Mouse (Mus musculus): ENCODE measurements around the gene Fgfr2. TPM values are rescaled to one million over a fixed set of nuclear protein-coding genes. Genes with fewer than 3 reads are reported as not detected.

Gene Fgfr2
- polyA plus RNA-seq, 1 experiment from 2014 or later, result 93.6 TPM

DNA sequence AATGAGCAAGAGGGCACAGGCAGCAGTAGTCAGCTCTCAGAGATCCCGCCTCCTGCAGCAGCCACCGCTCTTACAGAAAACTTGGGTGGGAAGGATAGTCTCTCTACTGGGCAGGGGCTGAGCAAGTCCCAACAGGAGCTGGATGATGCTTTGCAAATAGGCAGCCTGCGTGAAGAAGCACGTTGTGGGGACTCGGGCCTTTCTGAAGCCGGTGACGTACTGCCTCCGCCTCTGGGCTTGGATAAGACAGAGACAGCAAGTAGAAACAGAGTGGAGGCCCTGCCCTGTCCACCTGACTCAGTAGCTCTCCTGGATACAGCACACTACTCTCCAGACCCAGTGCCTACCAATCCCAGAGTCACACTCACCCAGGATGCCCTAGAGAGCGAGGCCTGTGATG, 2498.9 kb downstream of the Fgfr2 start:
- no peaks in the 10 kb centered on the region for H3K36me3 ChIP-seq (ENCODE audit: control insufficient read depth, insufficient read depth, low read length)

DNA sequence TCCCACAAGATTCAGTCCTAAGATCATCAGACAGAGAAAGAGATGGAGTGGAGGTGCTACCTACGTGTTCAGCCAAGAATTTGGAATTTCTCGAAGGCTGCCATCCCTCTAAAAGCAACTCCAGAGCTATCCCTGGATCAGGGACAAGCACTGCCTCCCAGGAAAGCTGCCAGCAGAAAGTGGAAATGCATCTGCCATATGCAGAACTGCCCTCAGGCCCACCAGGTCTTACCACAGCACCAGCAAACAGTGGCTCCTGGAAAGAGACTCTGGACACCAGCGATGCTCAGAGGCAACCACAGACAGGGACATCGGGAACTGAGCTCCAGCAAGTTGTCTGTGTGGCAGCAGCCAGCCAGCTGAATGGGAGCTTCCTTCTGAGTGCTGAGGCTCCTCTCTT, 2500.8 kb downstream of the Fgfr2 start:
- Histone ChIP-seq H3K27ac (ENCODE audit: low read depth, low read length) (no peak overlapping the region), H3K4me3 (ENCODE audit: low read depth, low read length) (no peak overlapping the region), H3K4me2 (ENCODE audit: low read depth, low read length, severe bottlenecking) (no peak overlapping the region), H3K9ac (ENCODE audit: low read length) (no peak overlapping the region), H3K36me3 (ENCODE audit: control insufficient read depth, insufficient read depth, low read length) (no peaks in the 10 kb centered on the region), H3K9me3 (ENCODE audit: control insufficient read depth, low read length) (no peaks in the 10 kb centered on the region), H3K4me1 (replicated peaks; ENCODE audit: control insufficient read depth, insufficient read depth, low read length) (no peaks in the 10 kb centered on the region), H3K27me3 (ENCODE audit: control insufficient read depth, insufficient read depth, low read length) (no peaks in the 10 kb centered on the region)
- DNase-seq (ENCODE audit: low spot score) (no peak), ATAC-seq (replicated peaks; ENCODE audit: low FRiP score) (no peak)
- WGBS, result 90% methylated on average over 4 of the region's 4 CpGs

More for the DNA sequence above, 2498.9 kb downstream of the Fgfr2 start:
- H3K4me3 ChIP-seq (ENCODE audit: low read depth, low read length), result no peak overlapping the region
- no peak overlapping the region for H3K27ac ChIP-seq (ENCODE audit: low read depth, low read length)
- H3K4me2 ChIP-seq (ENCODE audit: low read depth, low read length, severe bottlenecking), result no peak overlapping the region
- ATAC-seq (replicated peaks; ENCODE audit: low FRiP score) (no peak), DNase-seq (ENCODE audit: low spot score) (no peak)
- no peaks in the 10 kb centered on the region for H3K4me1 ChIP-seq (replicated peaks; ENCODE audit: control insufficient read depth, insufficient read depth, low read length)
- H3K9me3 ChIP-seq (ENCODE audit: control insufficient read depth, low read length), result no peaks in the 10 kb centered on the region
- WGBS, result 91% methylated on average over 9 of the region's 9 CpGs
- H3K27me3 ChIP-seq (ENCODE audit: control insufficient read depth, insufficient read depth, low read length), result no peaks in the 10 kb centered on the region
- no peak overlapping the region for H3K9ac ChIP-seq (ENCODE audit: low read length)

DNA sequence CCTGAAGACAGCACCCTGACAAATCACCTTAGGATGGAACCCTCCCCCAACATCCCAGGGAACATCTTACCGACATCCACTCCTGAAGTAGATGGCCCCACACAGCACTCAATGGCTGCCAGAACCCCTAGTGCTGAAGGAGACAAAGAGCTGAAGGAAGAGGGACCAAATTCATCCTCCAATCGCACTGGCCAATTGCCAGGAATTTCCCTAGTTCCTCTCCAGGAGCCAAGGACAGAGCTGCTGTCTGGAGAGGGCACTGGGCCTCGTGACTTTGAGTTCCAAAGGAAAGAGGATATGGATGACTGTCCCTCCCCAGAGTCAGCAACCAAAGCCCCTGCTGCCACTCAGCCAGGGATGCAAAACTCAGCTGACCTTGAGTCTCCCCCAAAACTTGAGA, 2501.2 kb downstream of the Fgfr2 start:
- 81% methylated on average over 3 of the region's 3 CpGs for WGBS

DNA sequence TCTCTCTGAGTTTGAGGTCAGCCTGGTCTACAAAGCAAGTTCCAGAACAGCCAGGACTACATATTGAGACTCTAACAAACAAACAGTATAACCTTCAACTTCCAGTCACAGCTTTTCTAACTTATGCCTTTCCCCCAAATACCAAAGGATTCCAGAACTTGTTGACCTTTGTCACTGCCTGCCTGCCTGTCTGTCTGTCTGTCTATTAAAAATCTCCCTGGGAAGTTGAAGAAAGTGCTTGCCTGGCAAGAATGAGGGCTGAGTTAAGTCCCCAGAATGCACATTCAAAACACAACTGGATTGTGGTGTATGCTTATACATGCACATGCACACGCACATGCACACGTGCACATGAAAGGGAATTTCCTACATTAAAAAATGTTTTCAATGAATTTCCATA, 2502.1 kb downstream of the Fgfr2 start:
- Histone ChIP-seq H3K9me3 (ENCODE audit: control insufficient read depth, low read length) (no peaks in the 10 kb centered on the region), H3K4me2 (ENCODE audit: low read depth, low read length, severe bottlenecking) (no peak overlapping the region), H3K4me3 (ENCODE audit: low read depth, low read length) (no peak overlapping the region), H3K4me1 (replicated peaks; ENCODE audit: control insufficient read depth, insufficient read depth, low read length) (no peaks in the 10 kb centered on the region), H3K36me3 (ENCODE audit: control insufficient read depth, insufficient read depth, low read length) (no peaks in the 10 kb centered on the region), H3K27ac (ENCODE audit: low read depth, low read length) (no peak overlapping the region), H3K27me3 (ENCODE audit: control insufficient read depth, insufficient read depth, low read length) (no peaks in the 10 kb centered on the region), H3K9ac (ENCODE audit: low read length) (no peak overlapping the region)
- ATAC-seq (replicated peaks; ENCODE audit: low FRiP score), result no peak
- 93% methylated on average over 2 of the region's 2 CpGs for WGBS
- DNase-seq (ENCODE audit: low spot score), result no peak

More for the DNA sequence above, 2501.2 kb downstream of the Fgfr2 start:
- Histone ChIP-seq H3K9ac (ENCODE audit: low read length) (no peak overlapping the region), H3K9me3 (ENCODE audit: control insufficient read depth, low read length) (no peaks in the 10 kb centered on the region), H3K27me3 (ENCODE audit: control insufficient read depth, insufficient read depth, low read length) (no peaks in the 10 kb centered on the region), H3K4me2 (ENCODE audit: low read depth, low read length, severe bottlenecking) (no peak overlapping the region), H3K4me3 (ENCODE audit: low read depth, low read length) (no peak overlapping the region), H3K4me1 (replicated peaks; ENCODE audit: control insufficient read depth, insufficient read depth, low read length) (no peaks in the 10 kb centered on the region), H3K27ac (ENCODE audit: low read depth, low read length) (no peak overlapping the region), H3K36me3 (ENCODE audit: control insufficient read depth, insufficient read depth, low read length) (no peaks in the 10 kb centered on the region)
- DNase-seq (ENCODE audit: low spot score) (no peak), ATAC-seq (replicated peaks; ENCODE audit: low FRiP score) (no peak)

DNA sequence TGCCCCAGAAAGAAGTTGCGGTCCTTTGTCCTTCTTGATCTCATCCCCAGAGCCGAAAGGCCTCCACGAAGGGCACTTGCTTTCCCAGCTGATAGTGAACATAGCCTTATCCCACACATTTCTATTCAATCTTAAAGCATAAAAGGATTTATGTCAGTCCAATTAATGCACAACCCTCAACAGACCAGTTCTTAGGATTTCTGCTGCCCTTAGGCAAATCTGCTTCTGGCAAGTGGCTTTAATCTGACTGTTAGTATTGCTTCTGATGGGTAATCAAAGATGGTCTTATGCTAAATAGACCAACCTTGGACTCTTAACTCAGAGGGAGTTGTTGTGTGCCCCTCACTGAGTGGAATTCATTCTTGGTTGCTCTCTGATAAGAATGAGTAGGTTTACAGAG, 2505.6 kb downstream of the Fgfr2 start:
- Histone ChIP-seq H3K9me3 (ENCODE audit: control insufficient read depth, low read length) (no peaks in the 10 kb centered on the region), H3K4me2 (ENCODE audit: low read depth, low read length, severe bottlenecking) (no peak overlapping the region), H3K4me3 (ENCODE audit: low read depth, low read length) (no peak overlapping the region), H3K9ac (ENCODE audit: low read length) (no peak overlapping the region), H3K27me3 (ENCODE audit: control insufficient read depth, insufficient read depth, low read length) (no peaks in the 10 kb centered on the region), H3K36me3 (ENCODE audit: control insufficient read depth, insufficient read depth, low read length) (no peaks in the 10 kb centered on the region), H3K4me1 (replicated peaks; ENCODE audit: control insufficient read depth, insufficient read depth, low read length) (no peaks in the 10 kb centered on the region), H3K27ac (ENCODE audit: low read depth, low read length) (no peak overlapping the region)
- ATAC-seq (replicated peaks; ENCODE audit: low FRiP score) (no peak), DNase-seq (ENCODE audit: low spot score) (no peak)
- 85% methylated on average over 3 of the region's 3 CpGs for WGBS

DNA sequence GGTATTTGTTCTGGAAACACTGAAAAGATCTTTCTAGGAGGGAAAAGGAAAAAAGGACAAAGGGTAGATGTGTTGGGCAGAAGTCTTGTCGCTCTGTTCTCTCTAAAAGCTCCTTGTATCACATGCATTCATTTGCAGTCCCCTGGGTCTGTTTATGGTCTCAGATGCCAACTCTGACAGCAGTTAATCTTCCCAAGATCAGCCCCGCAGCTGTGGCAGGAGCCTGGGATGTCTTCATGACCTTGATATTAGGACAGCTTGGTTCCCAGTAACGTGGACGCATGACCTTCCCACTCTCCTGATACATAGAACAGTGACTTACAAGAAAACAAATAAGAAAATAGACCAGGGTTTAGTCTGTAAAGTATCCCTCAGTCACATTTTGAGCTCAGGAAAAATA, 2509.2 kb downstream of the Fgfr2 start:
- H3K4me2 ChIP-seq (ENCODE audit: low read depth, low read length, severe bottlenecking), result no peak overlapping the region
- no peaks in the 10 kb centered on the region for H3K9me3 ChIP-seq (ENCODE audit: control insufficient read depth, low read length)
- no peaks in the 10 kb centered on the region for H3K27me3 ChIP-seq (ENCODE audit: control insufficient read depth, insufficient read depth, low read length)
- no peak for DNase-seq (ENCODE audit: low spot score)
- no peaks in the 10 kb centered on the region for H3K36me3 ChIP-seq (ENCODE audit: control insufficient read depth, insufficient read depth, low read length)
- no peak overlapping the region for H3K27ac ChIP-seq (ENCODE audit: low read depth, low read length)
- no peak overlapping the region for H3K9ac ChIP-seq (ENCODE audit: low read length)
- no peak for ATAC-seq (replicated peaks; ENCODE audit: low FRiP score)
- no peaks in the 10 kb centered on the region for H3K4me1 ChIP-seq (replicated peaks; ENCODE audit: control insufficient read depth, insufficient read depth, low read length)
- no peak overlapping the region for H3K4me3 ChIP-seq (ENCODE audit: low read depth, low read length)
- 81% methylated on average over 4 of the region's 4 CpGs for WGBS

DNA sequence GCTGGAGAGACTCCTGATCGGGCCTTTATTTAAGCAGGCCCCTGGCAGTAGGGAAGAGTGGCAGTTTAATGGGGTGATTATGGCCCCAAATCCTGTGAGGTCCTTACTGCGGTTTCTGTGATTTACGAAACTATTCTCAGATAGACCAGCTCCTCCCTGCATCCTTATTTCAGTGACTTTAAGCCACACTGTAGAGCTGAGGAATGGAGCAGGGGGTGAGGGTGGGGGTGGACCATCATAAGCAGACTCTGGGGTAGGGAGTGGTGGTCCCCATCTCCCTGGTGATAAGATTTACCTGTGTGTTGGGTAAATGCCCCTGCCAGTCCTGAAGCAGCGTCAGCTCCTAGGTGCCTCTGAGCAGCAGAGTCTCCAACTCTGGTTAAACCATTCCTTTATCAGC, 2516.2 kb downstream of the Fgfr2 start:
- Histone ChIP-seq H3K27me3 (ENCODE audit: control insufficient read depth, insufficient read depth, low read length) (no peaks in the 10 kb centered on the region), H3K36me3 (ENCODE audit: control insufficient read depth, insufficient read depth, low read length) (no peaks in the 10 kb centered on the region), H3K9ac (ENCODE audit: low read length) (no peak overlapping the region), H3K4me2 (ENCODE audit: low read depth, low read length, severe bottlenecking) (no peak overlapping the region), H3K4me3 (ENCODE audit: low read depth, low read length) (no peak overlapping the region), H3K9me3 (ENCODE audit: control insufficient read depth, low read length) (no peaks in the 10 kb centered on the region), H3K27ac (ENCODE audit: low read depth, low read length) (no peak overlapping the region), H3K4me1 (replicated peaks; ENCODE audit: control insufficient read depth, insufficient read depth, low read length) (no peaks in the 10 kb centered on the region)
- no peak for DNase-seq (ENCODE audit: low spot score)
- no peak for ATAC-seq (replicated peaks; ENCODE audit: low FRiP score)
- WGBS, result 84% methylated on average over 4 of the region's 4 CpGs

DNA sequence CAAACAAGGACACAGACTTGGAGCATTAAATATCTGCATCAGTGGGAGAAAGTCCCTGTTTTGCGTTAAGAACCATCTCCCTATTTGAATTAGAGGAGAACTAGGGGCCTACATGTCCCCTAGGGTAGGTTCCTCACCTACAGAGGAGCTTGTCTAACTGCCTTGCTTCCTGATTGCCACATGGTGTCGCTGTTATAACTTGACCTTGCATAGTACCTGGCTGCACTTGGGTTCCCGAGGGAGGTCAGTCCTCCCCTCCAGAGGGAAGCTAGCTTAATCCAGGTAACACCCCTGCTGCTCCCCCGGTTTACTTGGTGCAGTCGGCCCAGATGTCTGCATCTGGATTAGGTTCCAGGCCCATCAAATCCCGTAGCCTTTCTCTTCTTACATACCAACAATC, 2518.0 kb downstream of the Fgfr2 start:
- Histone ChIP-seq H3K27me3 (ENCODE audit: control insufficient read depth, insufficient read depth, low read length) (no peaks in the 10 kb centered on the region), H3K36me3 (ENCODE audit: control insufficient read depth, insufficient read depth, low read length) (no peaks in the 10 kb centered on the region), H3K4me3 (ENCODE audit: low read depth, low read length) (no peak overlapping the region), H3K4me1 (replicated peaks; ENCODE audit: control insufficient read depth, insufficient read depth, low read length) (no peaks in the 10 kb centered on the region), H3K27ac (ENCODE audit: low read depth, low read length) (no peak overlapping the region), H3K9me3 (ENCODE audit: control insufficient read depth, low read length) (no peaks in the 10 kb centered on the region), H3K9ac (ENCODE audit: low read length) (no peak overlapping the region), H3K4me2 (ENCODE audit: low read depth, low read length, severe bottlenecking) (no peak overlapping the region)
- ATAC-seq (replicated peaks; ENCODE audit: low FRiP score) (no peak), DNase-seq (ENCODE audit: low spot score) (no peak)
- 33% methylated on average over 6 of the region's 6 CpGs for WGBS

DNA sequence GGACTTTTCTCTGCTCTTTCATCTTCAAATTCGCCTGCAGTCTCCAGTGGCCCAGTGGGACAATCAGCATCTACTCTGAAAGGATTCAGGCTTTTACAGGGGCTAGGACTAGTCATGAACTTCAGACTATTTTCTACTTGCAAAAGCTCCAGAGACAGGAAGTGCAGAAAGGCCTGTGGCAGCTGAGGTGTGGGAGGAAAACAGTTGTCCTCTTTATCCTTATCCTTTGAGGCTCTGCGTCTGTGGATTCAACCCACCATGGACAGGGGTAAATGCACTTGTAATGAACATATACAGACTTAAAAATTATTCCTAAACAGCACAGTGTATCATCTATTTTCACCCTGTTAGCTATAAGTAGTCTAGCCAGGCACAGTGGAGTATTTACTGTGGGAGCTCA, 2518.8 kb downstream of the Fgfr2 start:
- WGBS, result 91% methylated on average over 2 of the region's 2 CpGs
- no peaks in the 10 kb centered on the region for H3K4me1 ChIP-seq (replicated peaks; ENCODE audit: control insufficient read depth, insufficient read depth, low read length)
- no peaks in the 10 kb centered on the region for H3K27me3 ChIP-seq (ENCODE audit: control insufficient read depth, insufficient read depth, low read length)
- ATAC-seq (replicated peaks; ENCODE audit: low FRiP score) (no peak), DNase-seq (ENCODE audit: low spot score) (no peak)
- no peak overlapping the region for H3K4me2 ChIP-seq (ENCODE audit: low read depth, low read length, severe bottlenecking)
- no peak overlapping the region for H3K4me3 ChIP-seq (ENCODE audit: low read depth, low read length)
- no peaks in the 10 kb centered on the region for H3K9me3 ChIP-seq (ENCODE audit: control insufficient read depth, low read length)
- H3K27ac ChIP-seq (ENCODE audit: low read depth, low read length), result no peak overlapping the region
- no peaks in the 10 kb centered on the region for H3K36me3 ChIP-seq (ENCODE audit: control insufficient read depth, insufficient read depth, low read length)
- no peak overlapping the region for H3K9ac ChIP-seq (ENCODE audit: low read length)
